Mouse (Mus musculus) neural tube, embryonic 15.5 days (tissue): ENCODE measurements around the gene Grap. TPM values are rescaled to one million over a fixed set of nuclear protein-coding genes. Genes with fewer than 3 reads are reported as not detected.
"Not testable (repeated sequence)": the region's sequence is repeated elsewhere in the genome, so short reads cannot be mapped to it uniquely, and the experiment has no call there.

Source experiments
- ATAC-seq: fragments of 200-750 bp; cut with Nextera tagmentation; 2 replicates; pipeline ENCODE4 v1.8.0; 2017; ENCODE audit warnings: mild to moderate bottlenecking, moderate TSS enrichment, moderate library complexity; ENCODE audit not compliant: low FRiP score
- H3K27ac ChIP-seq: fragments of 300-500 bp; sonication (generic); replicated peaks from 2 replicates; pipeline ENCODE4 v1.5.1; 2015; ENCODE audit warnings: mild to moderate bottlenecking, inconsistent platforms
- H3K27me3 ChIP-seq: fragments of 300-500 bp; sonication (generic); replicated peaks from 2 replicates; pipeline ENCODE4 v1.6.1; 2015; ENCODE audit warnings: inconsistent platforms
- H3K36me3 ChIP-seq: fragments of 300-500 bp; sonication (generic); 2 replicates; pipeline ENCODE4 v1.6.1; 2015; ENCODE audit warnings: inconsistent platforms
- H3K4me1 ChIP-seq: fragments of 300-500 bp; sonication (generic); 2 replicates; pipeline ENCODE4 v1.6.1; 2015; ENCODE audit warnings: inconsistent platforms
- H3K4me2 ChIP-seq: fragments of 300-500 bp; sonication (generic); 2 replicates; pipeline ENCODE4 v1.6.1; 2015; ENCODE audit warnings: inconsistent platforms, mild to moderate bottlenecking, moderate library complexity
- H3K4me3 ChIP-seq: fragments of 300-500 bp; sonication (generic); replicated peaks from 2 replicates; pipeline ENCODE4 v1.5.1; 2015; ENCODE audit warnings: mild to moderate bottlenecking, inconsistent platforms
- H3K9ac ChIP-seq: fragments of 300-500 bp; sonication (generic); replicated peaks from 2 replicates; pipeline ENCODE4 v1.6.1; 2015; ENCODE audit warnings: mild to moderate bottlenecking, inconsistent platforms
- H3K9me3 ChIP-seq: fragments of 300-500 bp; sonication (generic); replicated peaks from 2 replicates; pipeline ENCODE4 v1.6.1; 2016; ENCODE audit warnings: inconsistent platforms
- WGBS: fragments of 180-500 bp; shearing (Covaris S2); methylation state at CpG from one replicate; pipeline ENCODE4 v1.1.7; 2015; ENCODE audit warnings: mixed read lengths; 5-methylcytosine and 5-hydroxymethylcytosine counted together
- polyA plus RNA-seq: library from polyadenylated mRNA; unstranded; fragments of >200 nt; fragmentation: Nextera tagmentation; extraction: Ambion mirVana; gene quantifications from 2 replicates; pipeline ENCODE4 v1.2.1, GENCODE M21; 2015

The Grap gene
- polyA plus RNA-seq, 1 experiment from 2014 or later, result 9.4 TPM

- Histone ChIP-seq H3K9me3 (no peaks in the 10 kb centered on the region), H3K36me3 (no peaks in the 10 kb centered on the region), H3K4me2 (peak overlapping the region; percentile 84), H3K4me1 (peaks cover 15% of the 10 kb centered on the region), H3K4me3 (peak overlapping the region; percentile 42), H3K27ac (peak overlapping the region; percentile 58; the same call in 1 of the 2 replicates), H3K9ac (peak overlapping the region; percentile 40; the same call in 1 of the 2 replicates), H3K27me3 (no peaks in the 10 kb centered on the region)
- WGBS, result 2% methylated on average over 15 of the region's 17 CpGs
- peak; percentile 68 for ATAC-seq
Observed at GRCm38 (mm10) chr11:61619791-61620241, 33.2 kb upstream of the Grap start.

GRCm38 (mm10) chr11:61620254-61620670, 32.8 kb upstream of the Grap start:
- no peaks in the 10 kb centered on the region for H3K9me3 ChIP-seq
- whole genome bisulfite sequencing, result under 1% methylated on average over 17 of the region's 17 CpGs
- H3K4me1 ChIP-seq, result peaks cover 15% of the 10 kb centered on the region
- H3K4me3 ChIP-seq, result peak overlapping the region; percentile 42
- H3K27me3 ChIP-seq, result no peaks in the 10 kb centered on the region
- peak overlapping the region; percentile 84 for H3K4me2 ChIP-seq
- no peaks in the 10 kb centered on the region for H3K36me3 ChIP-seq
- peak overlapping the region; percentile 43 for H3K9ac ChIP-seq
- peak; percentile 83 for ATAC-seq
- H3K27ac ChIP-seq, result peak overlapping the region; percentile 58; the same call in 1 of the 2 replicates

DNA sequence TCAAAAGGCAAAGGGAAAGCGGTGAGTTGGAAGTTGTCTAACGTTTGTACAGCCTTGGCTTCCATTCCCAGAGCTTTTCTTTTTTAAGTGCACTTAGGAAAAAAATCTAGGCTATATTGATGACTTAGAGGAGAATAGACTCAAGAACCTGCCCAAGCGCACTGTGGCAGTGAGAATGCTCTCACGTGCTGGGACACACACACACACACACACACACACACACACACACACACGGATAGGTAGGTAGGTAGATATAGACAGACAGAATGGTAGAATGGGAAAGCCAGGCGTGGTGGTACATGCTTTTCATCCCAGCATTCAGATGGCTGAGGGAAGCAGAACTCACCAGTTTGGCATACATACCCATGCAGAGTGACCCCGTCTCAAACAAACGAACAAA, 32.3 kb upstream of the Grap start:
- H3K4me2 ChIP-seq, result peak overlapping the region; percentile 84
- 65% methylated on average over 8 of the region's 8 CpGs for WGBS
- no peak for ATAC-seq
- H3K27ac ChIP-seq, result no peak overlapping the region; the same call in 1 of the 2 replicates
- H3K4me1 ChIP-seq, result peaks cover 13% of the 10 kb centered on the region
- no peaks in the 10 kb centered on the region for H3K27me3 ChIP-seq
- H3K9me3 ChIP-seq, result no peaks in the 10 kb centered on the region
- H3K4me3 ChIP-seq, result peak overlapping the region; percentile 42
- H3K9ac ChIP-seq, result no peak overlapping the region
- H3K36me3 ChIP-seq, result no peaks in the 10 kb centered on the region

GRCm38 (mm10) chr11:61625136-61625535, 27.9 kb upstream of the Grap start:
- Histone ChIP-seq H3K4me1 (peaks cover 4% of the 10 kb centered on the region), H3K9me3 (no peaks in the 10 kb centered on the region), H3K27ac (no peak overlapping the region), H3K36me3 (no peaks in the 10 kb centered on the region), H3K4me3 (no peak overlapping the region), H3K9ac (no peak overlapping the region), H3K27me3 (no peaks in the 10 kb centered on the region), H3K4me2 (no peak overlapping the region)
- ATAC-seq, result no peak
- WGBS, result 78% methylated on average over 7 of the region's 7 CpGs

- H3K9ac ChIP-seq, result no peak overlapping the region
- ATAC-seq, result no peak
- H3K4me1 ChIP-seq, result no peaks in the 10 kb centered on the region
- WGBS, result 63% methylated on average over 1 of the region's 1 CpGs
- H3K36me3 ChIP-seq, result no peaks in the 10 kb centered on the region
- no peak overlapping the region for H3K27ac ChIP-seq
- H3K4me3 ChIP-seq, result no peak overlapping the region
- H3K9me3 ChIP-seq, result no peaks in the 10 kb centered on the region
- no peaks in the 10 kb centered on the region for H3K27me3 ChIP-seq
- H3K4me2 ChIP-seq, result no peak overlapping the region
Observed at GRCm38 (mm10) chr11:61626509-61626908, 26.6 kb upstream of the Grap start.

GRCm38 (mm10) chr11:61629621-61630020, 23.4 kb upstream of the Grap start:
- Histone ChIP-seq H3K9me3 (no peaks in the 10 kb centered on the region), H3K4me1 (no peaks in the 10 kb centered on the region), H3K4me3 (no peak overlapping the region), H3K27ac (no peak overlapping the region), H3K36me3 (no peaks in the 10 kb centered on the region), H3K4me2 (no peak overlapping the region), H3K27me3 (no peaks in the 10 kb centered on the region), H3K9ac (no peak overlapping the region)
- ATAC-seq, result no peak
- WGBS, result 78% methylated on average over 3 of the region's 3 CpGs

GRCm38 (mm10) chr11:61636309-61636708, 16.8 kb upstream of the Grap start:
- not testable (repeated sequence) for H3K27ac ChIP-seq, H3K4me1 ChIP-seq, H3K4me2 ChIP-seq, H3K9ac ChIP-seq, H3K4me3 ChIP-seq, ATAC-seq, H3K27me3 ChIP-seq, H3K9me3 ChIP-seq, H3K36me3 ChIP-seq
- 96% methylated on average over 3 of the region's 4 CpGs for WGBS

- H3K4me1 ChIP-seq, result no peaks in the 10 kb centered on the region
- H3K4me3 ChIP-seq, result no peak overlapping the region
- no peaks in the 10 kb centered on the region for H3K36me3 ChIP-seq
- ATAC-seq, result no peak
- H3K4me2 ChIP-seq, result no peak overlapping the region
- H3K27ac ChIP-seq, result no peak overlapping the region
- H3K27me3 ChIP-seq, result no peaks in the 10 kb centered on the region
- H3K9ac ChIP-seq, result no peak overlapping the region
- WGBS, result 60% methylated on average over 1 of the region's 1 CpGs
- no peaks in the 10 kb centered on the region for H3K9me3 ChIP-seq
Observed at GRCm38 (mm10) chr11:61637413-61637812, 15.7 kb upstream of the Grap start.

- Histone ChIP-seq H3K27ac (no peak overlapping the region), H3K4me2 (no peak overlapping the region), H3K27me3 (no peaks in the 10 kb centered on the region), H3K4me3 (no peak overlapping the region), H3K4me1 (no peaks in the 10 kb centered on the region), H3K9me3 (no peaks in the 10 kb centered on the region), H3K36me3 (no peaks in the 10 kb centered on the region), H3K9ac (no peak overlapping the region)
- WGBS, result 93% methylated on average over 3 of the region's 3 CpGs
- ATAC-seq, result no peak
Observed at GRCm38 (mm10) chr11:61637856-61638255, 15.2 kb upstream of the Grap start.

GRCm38 (mm10) chr11:61638764-61639536, 14.1 kb upstream of the Grap start:
- Histone ChIP-seq H3K9ac (no peak overlapping the region), H3K36me3 (no peaks in the 10 kb centered on the region), H3K4me1 (no peaks in the 10 kb centered on the region), H3K9me3 (no peaks in the 10 kb centered on the region), H3K27ac (no peak overlapping the region), H3K4me3 (no peak overlapping the region), H3K4me2 (no peak overlapping the region), H3K27me3 (no peaks in the 10 kb centered on the region)
- 83% methylated on average over 12 of the region's 12 CpGs for WGBS
- no peak for ATAC-seq

- Histone ChIP-seq H3K4me3 (no peak overlapping the region), H3K9ac (no peak overlapping the region), H3K4me1 (no peaks in the 10 kb centered on the region), H3K9me3 (no peaks in the 10 kb centered on the region), H3K27ac (no peak overlapping the region), H3K27me3 (no peaks in the 10 kb centered on the region), H3K36me3 (no peaks in the 10 kb centered on the region), H3K4me2 (no peak overlapping the region)
- 95% methylated on average over 6 of the region's 6 CpGs for WGBS
- no peak for ATAC-seq
Observed at GRCm38 (mm10) chr11:61639601-61640177, 13.4 kb upstream of the Grap start.

- H3K27ac ChIP-seq, H3K9me3 ChIP-seq, H3K27me3 ChIP-seq, H3K4me1 ChIP-seq, H3K9ac ChIP-seq, H3K4me2 ChIP-seq, H3K4me3 ChIP-seq, ATAC-seq, H3K36me3 ChIP-seq: not testable (repeated sequence)
- 71% methylated on average over 9 of the region's 9 CpGs for WGBS
Observed at GRCm38 (mm10) chr11:61640585-61640984, 12.5 kb upstream of the Grap start.
